ENCODE assay signal across 8 mouse cellular contexts in genomic region chr3:97824011-97824711, GRCm38 (mm10).
DNase-seq lines count a peak whose midpoint lies in the region; ATAC-seq and TF ChIP-seq lines count a peak whose summit lies in the region.

No protein-coding gene starts in this region.

- H3K9ac ChIP-seq in forebrain, embryonic 12.5 days, result peak overlapping the region; percentile 22
- H3K9ac ChIP-seq in midbrain, embryonic 12.5 days (replicated peaks), result peak overlapping the region; percentile 32
- H3K9ac ChIP-seq in stomach, embryonic 15.5 days, result no peak overlapping the region

- TF ChIP-seq CTCF in brain, embryonic 14.5 days (IDR thresholded peaks at IDR 0.05; ENCODE audit: borderline replicate concordance, extremely low read depth, insufficient read depth, insufficient read length), result no peak

- H3K4me1 ChIP-seq in forebrain, embryonic 12.5 days, result peaks cover 12% of the 10 kb centered on the region
- H3K4me1 ChIP-seq in limb, embryonic 10.5 days, result peaks cover 26% of the 10 kb centered on the region
- peaks cover 17% of the 10 kb centered on the region for H3K4me1 ChIP-seq in midbrain, embryonic 12.5 days
- peaks cover 12% of the 10 kb centered on the region for H3K4me1 ChIP-seq in stomach, embryonic 15.5 days

- no peaks in the 10 kb centered on the region for H3K36me3 ChIP-seq in forebrain, embryonic 12.5 days (replicated peaks)
- H3K36me3 ChIP-seq in limb, embryonic 10.5 days, result no peaks in the 10 kb centered on the region
- H3K36me3 ChIP-seq in midbrain, embryonic 12.5 days, result no peaks in the 10 kb centered on the region
- no peaks in the 10 kb centered on the region for H3K36me3 ChIP-seq in stomach, embryonic 15.5 days

- ATAC-seq in forebrain, embryonic 12.5 days (ENCODE audit: low FRiP score), result peak; percentile 69
- peak; percentile 69; the same call in 1 of the 2 replicates for ATAC-seq in midbrain, embryonic 12.5 days (ENCODE audit: low FRiP score, low read depth)
- ATAC-seq in stomach, embryonic 15.5 days (ENCODE audit: insufficient read depth, low FRiP score, low read depth), result peak; percentile 55; the same call in 1 of the 2 replicates

- H3K4me2 ChIP-seq in forebrain, embryonic 12.5 days, result peak overlapping the region; percentile 62
- peak overlapping the region; percentile 79 for H3K4me2 ChIP-seq in midbrain, embryonic 12.5 days (replicated peaks)
- peak overlapping the region; percentile 87 for H3K4me2 ChIP-seq in stomach, embryonic 15.5 days

- H3K9me3 ChIP-seq in forebrain, embryonic 12.5 days, result no peaks in the 10 kb centered on the region
- no peaks in the 10 kb centered on the region for H3K9me3 ChIP-seq in limb, embryonic 10.5 days (replicated peaks)
- H3K9me3 ChIP-seq in midbrain, embryonic 12.5 days, result no peaks in the 10 kb centered on the region
- H3K9me3 ChIP-seq in stomach, embryonic 15.5 days, result no peaks in the 10 kb centered on the region

- under 1% methylated on average over 28 of the region's 29 CpGs for WGBS in forebrain, embryonic 12.5 days
- WGBS in limb, embryonic 10.5 days, result under 1% methylated on average over 29 of the region's 29 CpGs
- WGBS in midbrain, embryonic 12.5 days, result under 1% methylated on average over 29 of the region's 29 CpGs
- 2% methylated on average over 29 of the region's 29 CpGs for whole genome bisulfite sequencing in stomach, embryonic 15.5 days

- H3K4me3 ChIP-seq in forebrain, embryonic 12.5 days (replicated peaks), result peak overlapping the region; percentile 42
- peak overlapping the region; percentile 61 for H3K4me3 ChIP-seq in limb, embryonic 10.5 days
- peak overlapping the region; percentile 48 for H3K4me3 ChIP-seq in midbrain, embryonic 12.5 days
- H3K4me3 ChIP-seq in stomach, embryonic 15.5 days (replicated peaks), result peak overlapping the region; percentile 45

- H3K27ac ChIP-seq in forebrain, embryonic 12.5 days, result no peak overlapping the region
- peak overlapping the region; percentile 75 for H3K27ac ChIP-seq in limb, embryonic 10.5 days
- H3K27ac ChIP-seq in midbrain, embryonic 12.5 days (replicated peaks), result no peak overlapping the region
- H3K27ac ChIP-seq in stomach, embryonic 15.5 days, result no peak overlapping the region

- intact Hi-C loops in heart, postnatal 25 days (cut with DNase I), result loop anchor here (2.0 kb wide), 1 partner anchor 29 kb away; no protein-coding TSS in a partner anchor

- DNase-seq in brain, embryonic 14.5 days (ENCODE audit: low read depth), result peak; percentile 32
- DNase-seq in heart, postnatal 25 days (ENCODE audit: low spot score), result peak; percentile 28
- peak; percentile 74 for DNase-seq in limb, embryonic 10.5 days (ENCODE audit: low spot score)
- no peak for DNase-seq in adrenal gland, adult 8-10 months
- no peak for DNase-seq in layer of hippocampus, adult 9-11 months

- no peak for TF ChIP-seq POLR2A in brain, embryonic 14.5 days (IDR thresholded peaks at IDR 0.05; ENCODE audit: borderline replicate concordance, extremely low read depth, insufficient read depth, insufficient read length, poor library complexity, severe bottlenecking)

- H3K27me3 ChIP-seq in forebrain, embryonic 12.5 days, result peaks cover 29% of the 10 kb centered on the region
- H3K27me3 ChIP-seq in limb, embryonic 10.5 days (ENCODE audit: low read depth, poor library complexity, severe bottlenecking), result peaks cover 40% of the 10 kb centered on the region
- H3K27me3 ChIP-seq in midbrain, embryonic 12.5 days, result peaks cover 42% of the 10 kb centered on the region
- 0 out of 2 replicates have a peak, but pooled peaks cover 2% of the 10 kb centered on the region for H3K27me3 ChIP-seq in stomach, embryonic 15.5 days (replicated peaks)

Comparison
In these comparisons a context has a peak if more than half of its experiments do, and no peak if none do; other contexts are left out.
1. DNase-seq: peak in brain, embryonic 14.5 days (single experiment), heart, postnatal 25 days (single experiment) and limb, embryonic 10.5 days (single experiment); none in adrenal gland, adult 8-10 months (single experiment) and layer of hippocampus, adult 9-11 months (single experiment).
2. Peak in every context shown above with its lines, with median percentiles within 50 percentile points of each other: ATAC-seq, H3K4me2 ChIP-seq and H3K4me3 ChIP-seq.